Mouse (Mus musculus) CH12.LX (cell line): ENCODE measurements around the gene Nans. TPM values are rescaled to one million over a fixed set of nuclear protein-coding genes. Genes with fewer than 3 reads are reported as not detected.

Experiments
- DNase-seq: peaks from one replicate; pipeline ENCODE4 v3.0.0-alpha.2; 2013; ENCODE audit errors: extremely low read depth
- H3K27ac ChIP-seq: 2 replicates; pipeline ENCODE4 v1.5.1; 2012; ENCODE audit warnings: low read depth, mild to moderate bottlenecking, control low read depth, moderate library complexity; ENCODE audit not compliant: insufficient read depth
- H3K27me3 ChIP-seq: replicated peaks from 2 replicates; pipeline ENCODE3; 2012; ENCODE audit warnings: inconsistent platforms
- H3K36me3 ChIP-seq, 2 experiments: replicated peaks in 1 of 2; 2 replicates each; pipeline versions ENCODE3 to v1.6.1; 2012; ENCODE audit warnings: inconsistent platforms in 1 of 2, low read length in 1 of 2, mild to moderate bottlenecking in 1 of 2, mixed read lengths in 1 of 2, moderate library complexity in 1 of 2; ENCODE audit not compliant: control insufficient read depth in 1 of 2, insufficient read depth in 1 of 2
- H3K4me1 ChIP-seq, 2 experiments: 2 replicates each; pipeline ENCODE4 v1.6.1; 2012; ENCODE audit warnings: inconsistent platforms in 1 of 2, moderate library complexity in 1 of 2; ENCODE audit not compliant: insufficient read depth in 2 of 2, control insufficient read depth in 1 of 2
- H3K4me2 ChIP-seq: 2 replicates; pipeline ENCODE4 v1.6.1; 2012; ENCODE audit warnings: low read depth, mild to moderate bottlenecking, control low read depth; ENCODE audit not compliant: poor library complexity, insufficient read depth, severe bottlenecking
- H3K4me3 ChIP-seq, 3 experiments: fragments of 150-350 bp in 1 of 3; sonication (generic) in 1 of 3; replicated peaks in 1 of 3; 2 replicates each; pipeline versions ENCODE3 to v1.5.1; 2011 to 2012; ENCODE audit warnings: low read depth in 2 of 3, low read length in 2 of 3, mild to moderate bottlenecking in 2 of 3, moderate library complexity in 2 of 3, control low read depth in 1 of 3, improper control_type of control experiment in 1 of 3, inconsistent platforms in 1 of 3, mixed read lengths in 1 of 3; ENCODE audit not compliant: poor library complexity in 1 of 3
- H3K79me2 ChIP-seq: replicated peaks from 2 replicates; pipeline ENCODE4 v1.6.1; 2012; ENCODE audit warnings: mild to moderate bottlenecking, moderate library complexity; ENCODE audit not compliant: control insufficient read depth, poor library complexity, insufficient read depth, severe bottlenecking; ENCODE audit errors: extremely low read depth
- H3K9ac ChIP-seq: 2 replicates; pipeline ENCODE4 v1.6.1; 2012; ENCODE audit warnings: low read depth, mild to moderate bottlenecking, control low read depth, moderate library complexity; ENCODE audit not compliant: insufficient read depth
- H3K9me3 ChIP-seq: replicated peaks from 2 replicates; pipeline ENCODE3; 2012; ENCODE audit warnings: low read length, inconsistent platforms, mixed read lengths
- BHLHE40 ChIP-seq: IDR thresholded peaks from 2 replicates; pipeline ENCODE4 v1.6.1; 2011; ENCODE audit warnings: mild to moderate bottlenecking, low read depth, low read length, improper control_type of control experiment
- CTCF ChIP-seq, 2 experiments: IDR thresholded peaks in 1 of 2; conservative IDR thresholded peaks in 1 of 2; 2 replicates each; pipeline ENCODE4 v1.5.1; 2011 to 2012; ENCODE audit warnings: low read depth in 2 of 2, low read length in 2 of 2, improper control_type of control experiment in 1 of 2, inconsistent platforms in 1 of 2, mild to moderate bottlenecking in 1 of 2, moderate library complexity in 1 of 2
- GABPA ChIP-seq: IDR thresholded peaks from 2 replicates; pipeline ENCODE4 v1.6.1; 2012; ENCODE audit warnings: low read depth, low read length, improper control_type of control experiment, inconsistent platforms; ENCODE audit not compliant: insufficient replicate concordance
- HCFC1 ChIP-seq: IDR thresholded peaks from 2 replicates; pipeline ENCODE4 v1.6.1; 2012; ENCODE audit warnings: low read depth, mild to moderate bottlenecking, inconsistent platforms, low read length, improper control_type of control experiment
- KAT2A ChIP-seq: IDR thresholded peaks from 2 replicates; pipeline ENCODE4 v1.6.1; 2012; ENCODE audit warnings: low read length, improper control_type of control experiment, inconsistent platforms; ENCODE audit not compliant: insufficient replicate concordance
- MAZ ChIP-seq: IDR thresholded peaks from 2 replicates; pipeline ENCODE4 v1.6.1; 2012; ENCODE audit warnings: low read depth, mild to moderate bottlenecking, inconsistent platforms, low read length, improper control_type of control experiment, moderate library complexity
- MYC ChIP-seq: IDR thresholded peaks from 2 replicates; pipeline ENCODE4 v1.6.1; 2011; ENCODE audit warnings: low read depth, mild to moderate bottlenecking, improper control_type of control experiment, low read length
- NELFE ChIP-seq: IDR thresholded peaks from 2 replicates; pipeline ENCODE4 v1.6.1; 2011; ENCODE audit warnings: low read depth, low read length, improper control_type of control experiment
- NRF1 ChIP-seq: IDR thresholded peaks from 2 replicates; pipeline ENCODE4 v1.6.1; 2014; ENCODE audit warnings: low read depth, mild to moderate bottlenecking, inconsistent platforms, low read length, improper control_type of control experiment, moderate library complexity
- PAX5 ChIP-seq: IDR thresholded peaks from 2 replicates; pipeline ENCODE4 v1.6.1; 2012; ENCODE audit warnings: low read length, inconsistent platforms, mixed read lengths
- POLR2A ChIP-seq: IDR thresholded peaks from 2 replicates; pipeline ENCODE4 v1.6.1; 2011; ENCODE audit warnings: low read depth, mild to moderate bottlenecking, improper control_type of control experiment, low read length
- POLR2AphosphoS2 ChIP-seq: IDR thresholded peaks from 2 replicates; pipeline ENCODE4 v1.6.1; 2011; ENCODE audit warnings: low read depth, low read length, improper control_type of control experiment
- RAD21 ChIP-seq: IDR thresholded peaks from 2 replicates; pipeline ENCODE4 v1.6.1; 2011; ENCODE audit warnings: low read depth, mild to moderate bottlenecking, low read length, improper control_type of control experiment, moderate library complexity
- RCOR1 ChIP-seq: conservative IDR thresholded peaks from 2 replicates; pipeline ENCODE4 v1.6.1; 2012; ENCODE audit warnings: low read depth, mild to moderate bottlenecking, inconsistent platforms, low read length, improper control_type of control experiment
- SMC3 ChIP-seq: IDR thresholded peaks from 2 replicates; pipeline ENCODE4 v1.6.1; 2011; ENCODE audit warnings: low read depth, low read length, improper control_type of control experiment
- TCF12 ChIP-seq: IDR thresholded peaks from 2 replicates; pipeline ENCODE4 v1.6.1; 2014; ENCODE audit warnings: low read depth, mild to moderate bottlenecking, inconsistent platforms, low read length, improper control_type of control experiment
- UBTF ChIP-seq: IDR thresholded peaks from 2 replicates; pipeline ENCODE4 v1.6.1; 2012; ENCODE audit warnings: low read depth, mild to moderate bottlenecking, inconsistent platforms, low read length, improper control_type of control experiment, moderate library complexity
- ZC3H11A ChIP-seq: IDR thresholded peaks from 2 replicates; pipeline ENCODE4 v1.6.1; 2012; ENCODE audit warnings: low read depth, mild to moderate bottlenecking, inconsistent platforms, low read length, improper control_type of control experiment
- ZNF384 ChIP-seq: IDR thresholded peaks from 2 replicates; pipeline ENCODE4 v1.6.1; 2012; ENCODE audit warnings: low read depth, low read length, improper control_type of control experiment, inconsistent platforms
- dilution Hi-C: fragments of 300-500 bp; cut with MboI; formaldehyde crosslinking; loops from 2 replicates; pipeline ENCODE4 v1.14.3; 2020; ENCODE audit warnings: low sequenced_read_pairs; ENCODE audit not compliant: extremely low pct_unique_long_range_greater_than_20kb, extremely low pct_ligation_motif_present
- in situ Hi-C: fragments of 300-500 bp; cut with MboI; formaldehyde crosslinking; loops from 3 replicates; pipeline ENCODE4 v1.14.3; 2019; ENCODE audit warnings: low sequenced_read_pairs, low pct_ligation_motif_present, low pct_unique_long_range_greater_than_20kb, mixed read lengths
- polyA plus RNA-seq: library from polyadenylated mRNA; unstranded; fragments of >175 nt; gene quantifications from 2 replicates; pipeline ENCODE4 v1.2.1, GENCODE M21; 2012; ENCODE audit warnings: low read depth; ENCODE audit not compliant: insufficient read length
- total RNA-seq, 2 experiments: library from RNA; depleted of rRNA; stranded (reverse); fragments of 300-350 nt in 1 of 2; fragments of >200 nt in 1 of 2; gene quantifications; 2 replicates each; pipeline ENCODE4 v1.2.3; 2012 to 2014

Gene Nans
- total and polyA plus RNA-seq, 3 experiments: 103 to 150 (median 127) TPM

- no peaks in the 10 kb centered on the region; a peak in 1 of 4 replicates for H3K4me1 ChIP-seq
- H3K36me3 ChIP-seq: peaks cover 71 to 94% of the 10 kb centered on the region in 2 experiments
- no peak overlapping the region for H3K4me3 ChIP-seq
- DNase-seq: no peak
- no peak overlapping the region for H3K4me2 ChIP-seq
- in situ Hi-C loops: loop anchor here (25.0 kb wide), 1 partner anchor 287 kb away; no protein-coding TSS in a partner anchor
- TF ChIP-seq NELFE: no peak
- TF ChIP-seq RCOR1: no peak
- no peak for TF ChIP-seq TCF12
- no peak for TF ChIP-seq BHLHE40
- peak; percentile 42 for TF ChIP-seq SMC3
- peak; percentile 30 for TF ChIP-seq RAD21
- TF ChIP-seq POLR2A: no peak
- peak; percentile 75 to 94 for TF ChIP-seq CTCF (conservative IDR thresholded peaks at IDR 0.05 in 1 of 2, IDR thresholded peaks at IDR 0.05 in 1 of 2; ENCODE audit: low read depth in 2 of 2, low read length in 2 of 2)
- TF ChIP-seq MAZ: no peak
- no peaks in the 10 kb centered on the region for H3K27me3 ChIP-seq
- dilution Hi-C loops: no loop called here
- peaks cover 5% of the 10 kb centered on the region; the same call in 1 of the 2 replicates for H3K79me2 ChIP-seq
- no peak overlapping the region for H3K27ac ChIP-seq
- no peaks in the 10 kb centered on the region for H3K9me3 ChIP-seq
- H3K9ac ChIP-seq: no peak overlapping the region
These were observed 9.9 kb downstream of the Nans start for GRCm38 (mm10) chr4:46498976-46499375.

- Histone ChIP-seq H3K4me2 (no peak overlapping the region), H3K4me3 (no peak overlapping the region)
- in situ Hi-C loops: no loop called here
- TF ChIP-seq NRF1: no peak
- TF ChIP-seq ZNF384: no peak; the same call in 1 of the 2 replicates
- TF ChIP-seq POLR2AphosphoS2: no peak; the same call in 1 of the 2 replicates
- TF ChIP-seq KAT2A: no peak
- no peak for TF ChIP-seq BHLHE40
- no peak for TF ChIP-seq GABPA
- TF ChIP-seq HCFC1: no peak
- no peak for TF ChIP-seq PAX5
- no peak for TF ChIP-seq ZC3H11A
- TF ChIP-seq UBTF: no peak
- no peak for TF ChIP-seq MAZ
- TF ChIP-seq MYC: no peak
- TF ChIP-seq, all 38 proteins: peak for 0
- Histone ChIP-seq H3K36me3 (peaks cover 75 to 95% of the 10 kb centered on the region in 2 experiments), H3K27me3 (no peaks in the 10 kb centered on the region), H3K9me3 (peaks cover 3% of the 10 kb centered on the region), H3K79me2 (no peaks in the 10 kb centered on the region; the same call in 1 of the 2 replicates), H3K4me1 (peaks cover 6% of the 10 kb centered on the region in 2 experiments; a peak in 2 of 4 replicates), H3K9ac (no peak overlapping the region), H3K27ac (no peak overlapping the region)
- dilution Hi-C loops: no loop called here
- no peak for DNase-seq
These were observed 13.8 kb downstream of the Nans start for GRCm38 (mm10) chr4:46502606-46503502.
